Mouse (Mus musculus): ENCODE measurements around the gene Fgf14. TPM values are rescaled to one million over a fixed set of nuclear protein-coding genes. Genes with fewer than 3 reads are reported as not detected.

Gene Fgf14
- total and polyA plus RNA-seq, 3 experiments: 0.11 TPM; not detected in 2

DNA sequence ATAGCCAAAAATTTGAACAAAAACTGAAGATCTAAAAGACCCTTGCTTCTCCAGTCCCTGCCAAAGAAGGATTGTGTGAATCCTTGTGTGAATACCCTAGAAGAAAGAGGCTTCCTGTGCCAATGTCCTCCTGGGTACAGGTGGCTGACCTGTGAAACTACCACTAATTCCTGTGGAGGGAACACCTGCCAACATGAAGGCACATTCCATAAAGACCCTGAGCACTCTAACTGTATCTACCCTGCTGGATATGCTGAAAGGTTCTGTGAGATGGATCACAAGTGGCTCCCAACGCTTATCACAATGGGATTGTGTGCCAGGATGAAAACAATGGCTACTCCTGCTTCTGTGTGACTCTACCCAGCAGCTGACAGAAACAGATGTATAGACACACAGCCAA, 144.9 kb downstream of the Fgf14 start:
- DNase-seq (ENCODE audit: low spot score) (no peak), ATAC-seq (ENCODE audit: extremely low read depth, insufficient number of reproducible peaks, low FRiP score, poor library complexity, severe bottlenecking) (no peak)
- H3K9me3 ChIP-seq (replicated peaks): no peaks in the 10 kb centered on the region
- no peaks in the 10 kb centered on the region for H3K4me1 ChIP-seq (ENCODE audit: insufficient read depth, low read depth, low read length)
- H3K4me3 ChIP-seq (ENCODE audit: low read depth, low read length): no peak overlapping the region
- H3K36me3 ChIP-seq (replicated peaks): no peaks in the 10 kb centered on the region
- no peaks in the 10 kb centered on the region for H3K27me3 ChIP-seq (ENCODE audit: insufficient read depth, low read length)
- TF ChIP-seq TAL1 (conservative IDR thresholded peaks at IDR 0.05; ENCODE audit: low read depth, low read length): no peak

GRCm38 (mm10) chr14:124512009-124512408, 164.9 kb downstream of the Fgf14 start:
- DNase-seq (ENCODE audit: low spot score): no peak
- H3K27me3 ChIP-seq (ENCODE audit: insufficient read depth, low read length): no peaks in the 10 kb centered on the region
- TF ChIP-seq GATA1 (IDR thresholded peaks at IDR 0.05; ENCODE audit: borderline replicate concordance, low read length): no peak
- no peak for TF ChIP-seq GATA2 (IDR thresholded peaks at IDR 0.05; ENCODE audit: borderline replicate concordance, low read depth, low read length)
- TF ChIP-seq CTCF (IDR thresholded peaks at IDR 0.05; ENCODE audit: low read depth, low read length): no peak
- H3K4me1 ChIP-seq (ENCODE audit: insufficient read depth, low read depth, low read length): no peaks in the 10 kb centered on the region
- no peak for ATAC-seq (ENCODE audit: extremely low read depth, insufficient number of reproducible peaks, low FRiP score, poor library complexity, severe bottlenecking)
- H3K4me3 ChIP-seq (ENCODE audit: low read depth, low read length): no peak overlapping the region
- no peaks in the 10 kb centered on the region for H3K36me3 ChIP-seq (replicated peaks)
- no peaks in the 10 kb centered on the region for H3K9me3 ChIP-seq (replicated peaks)

DNA sequence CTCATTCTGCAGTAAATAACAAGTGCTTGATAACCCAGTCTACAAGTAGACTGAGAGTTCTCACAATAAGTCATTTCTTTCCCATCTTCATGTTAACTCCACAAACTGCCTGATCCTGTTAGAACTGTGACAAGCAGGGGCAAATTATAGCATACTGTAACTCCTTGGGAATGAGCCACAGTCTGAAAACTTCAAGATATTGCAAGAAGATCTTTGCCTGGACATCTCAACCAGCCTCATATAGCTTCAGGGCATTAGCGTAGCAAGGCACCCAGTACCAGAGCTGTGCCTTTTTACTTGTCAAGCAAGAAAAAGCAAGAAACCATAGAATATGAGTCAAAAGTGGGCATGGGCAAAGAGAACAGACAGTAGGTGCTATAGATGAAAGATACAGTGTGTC, 188.0 kb downstream of the Fgf14 start:
- DNase-seq (ENCODE audit: low spot score): no peak

DNA sequence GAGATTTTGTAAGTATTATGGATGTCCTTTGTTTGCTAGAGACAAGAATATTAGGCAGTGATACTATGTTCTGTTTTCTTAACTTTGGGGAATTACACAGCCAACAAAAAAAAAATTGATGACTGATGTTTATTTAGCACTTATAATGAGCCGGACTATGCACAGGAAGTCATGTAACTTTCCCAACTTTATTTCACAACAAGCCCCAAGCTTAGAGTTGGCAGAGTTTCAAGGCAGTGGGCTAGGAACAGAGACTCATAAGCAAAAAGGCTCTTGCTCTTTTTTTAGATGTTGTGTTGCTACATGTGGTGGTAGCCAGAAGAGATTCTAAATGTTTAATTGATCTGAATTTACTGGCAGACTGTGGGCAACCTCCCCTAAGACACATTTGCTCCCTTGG, 191.7 kb downstream of the Fgf14 start:
- no peaks in the 10 kb centered on the region for H3K36me3 ChIP-seq (replicated peaks)
- no peak for ATAC-seq (ENCODE audit: extremely low read depth, insufficient number of reproducible peaks, low FRiP score, poor library complexity, severe bottlenecking)
- H3K4me3 ChIP-seq (ENCODE audit: low read depth, low read length): no peak overlapping the region
- TF ChIP-seq CTCF (IDR thresholded peaks at IDR 0.05; ENCODE audit: low read depth, low read length): no peak
- no peak for TF ChIP-seq TAL1 (conservative IDR thresholded peaks at IDR 0.05; ENCODE audit: low read depth, low read length)
- TF ChIP-seq GATA2 (IDR thresholded peaks at IDR 0.05; ENCODE audit: borderline replicate concordance, low read depth, low read length): no peak
- TF ChIP-seq GATA1 (IDR thresholded peaks at IDR 0.05; ENCODE audit: borderline replicate concordance, low read length): no peak
- no peak for TF ChIP-seq POLR2AphosphoS5 (IDR thresholded peaks at IDR 0.05; ENCODE audit: insufficient replicate concordance, low read depth, low read length)
- H3K27me3 ChIP-seq (ENCODE audit: insufficient read depth, low read length): no peaks in the 10 kb centered on the region
- H3K9me3 ChIP-seq (replicated peaks): no peaks in the 10 kb centered on the region
- DNase-seq (ENCODE audit: low spot score): no peak
- no peaks in the 10 kb centered on the region for H3K4me1 ChIP-seq (ENCODE audit: insufficient read depth, low read depth, low read length)

More for the DNA sequence above, 188.0 kb downstream of the Fgf14 start:
- TF ChIP-seq POLR2AphosphoS5 (IDR thresholded peaks at IDR 0.05; ENCODE audit: insufficient replicate concordance, low read depth, low read length): no peak
- TF ChIP-seq GATA2 (IDR thresholded peaks at IDR 0.05; ENCODE audit: borderline replicate concordance, low read depth, low read length): no peak
- Histone ChIP-seq H3K4me1 (ENCODE audit: insufficient read depth, low read depth, low read length) (no peaks in the 10 kb centered on the region), H3K9me3 (replicated peaks) (no peaks in the 10 kb centered on the region), H3K27me3 (ENCODE audit: insufficient read depth, low read length) (no peaks in the 10 kb centered on the region), H3K36me3 (replicated peaks) (no peaks in the 10 kb centered on the region), H3K4me3 (ENCODE audit: low read depth, low read length) (no peak overlapping the region)
- ATAC-seq (ENCODE audit: extremely low read depth, insufficient number of reproducible peaks, low FRiP score, poor library complexity, severe bottlenecking): no peak

GRCm38 (mm10) chr14:124474066-124474667, 202.8 kb downstream of the Fgf14 start:
- DNase-seq (ENCODE audit: low spot score): no peak
- Histone ChIP-seq H3K4me3 (ENCODE audit: low read depth, low read length) (no peak overlapping the region), H3K27me3 (ENCODE audit: insufficient read depth, low read length) (no peaks in the 10 kb centered on the region), H3K4me1 (ENCODE audit: insufficient read depth, low read depth, low read length) (no peaks in the 10 kb centered on the region), H3K36me3 (replicated peaks) (no peaks in the 10 kb centered on the region), H3K9me3 (replicated peaks) (no peaks in the 10 kb centered on the region)
- no peak for TF ChIP-seq GATA1 (IDR thresholded peaks at IDR 0.05; ENCODE audit: borderline replicate concordance, low read length)
- no peak for TF ChIP-seq TAL1 (conservative IDR thresholded peaks at IDR 0.05; ENCODE audit: low read depth, low read length)
- no peak for TF ChIP-seq CTCF (IDR thresholded peaks at IDR 0.05; ENCODE audit: low read depth, low read length)
- no peak for TF ChIP-seq GATA2 (IDR thresholded peaks at IDR 0.05; ENCODE audit: borderline replicate concordance, low read depth, low read length)
- no peak for TF ChIP-seq POLR2AphosphoS5 (IDR thresholded peaks at IDR 0.05; ENCODE audit: insufficient replicate concordance, low read depth, low read length)
- ATAC-seq (ENCODE audit: extremely low read depth, insufficient number of reproducible peaks, low FRiP score, poor library complexity, severe bottlenecking): no peak

DNA sequence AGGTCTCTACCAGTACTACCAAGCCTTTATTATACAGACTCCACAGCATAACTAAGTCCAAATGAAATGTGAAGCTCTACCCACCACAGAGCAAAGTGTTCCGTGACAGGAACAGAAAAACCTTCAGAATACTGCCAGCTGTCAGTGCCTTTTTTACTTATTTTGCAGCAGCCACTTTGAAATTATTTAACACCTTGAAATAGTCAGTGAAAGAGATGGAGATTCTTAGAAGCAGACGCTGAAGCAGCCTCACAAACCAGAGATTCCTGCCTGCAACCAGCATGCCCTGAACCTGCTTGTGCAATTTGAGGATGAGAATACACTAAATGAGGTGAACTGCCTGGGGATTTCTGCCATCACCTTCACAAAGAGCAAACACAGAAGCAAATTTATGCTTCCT, 206.0 kb downstream of the Fgf14 start:
- TF ChIP-seq CTCF (IDR thresholded peaks at IDR 0.05; ENCODE audit: low read depth, low read length) (no peak), TAL1 (conservative IDR thresholded peaks at IDR 0.05; ENCODE audit: low read depth, low read length) (no peak)
- Histone ChIP-seq H3K4me3 (ENCODE audit: low read depth, low read length) (no peak overlapping the region), H3K36me3 (replicated peaks) (no peaks in the 10 kb centered on the region), H3K4me1 (ENCODE audit: insufficient read depth, low read depth, low read length) (no peaks in the 10 kb centered on the region), H3K9me3 (replicated peaks) (no peaks in the 10 kb centered on the region), H3K27me3 (ENCODE audit: insufficient read depth, low read length) (no peaks in the 10 kb centered on the region)
- no peak for ATAC-seq (ENCODE audit: extremely low read depth, insufficient number of reproducible peaks, low FRiP score, poor library complexity, severe bottlenecking)
- DNase-seq (ENCODE audit: low spot score): no peak

DNA sequence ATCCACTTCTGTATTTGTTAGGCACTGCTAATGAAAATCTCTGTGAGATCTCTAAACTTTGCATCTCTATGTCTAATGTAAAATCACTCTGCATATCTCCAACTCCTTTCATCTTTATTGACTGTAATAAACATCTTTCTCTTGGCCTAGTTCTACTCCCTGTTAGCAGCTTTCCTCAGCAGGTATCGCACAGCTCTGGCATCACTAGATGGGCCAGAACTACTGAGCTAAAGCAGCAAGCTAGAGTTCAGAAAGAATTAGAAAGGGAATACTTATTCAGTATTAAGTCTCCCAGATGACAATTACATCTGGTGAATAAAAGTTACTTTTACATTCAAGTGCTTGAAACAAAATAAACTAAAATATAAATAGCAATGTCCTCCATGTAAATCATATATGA, 221.8 kb downstream of the Fgf14 start:
- H3K27me3 ChIP-seq (ENCODE audit: insufficient read depth, low read length): no peaks in the 10 kb centered on the region
- no peak for TF ChIP-seq TAL1 (conservative IDR thresholded peaks at IDR 0.05; ENCODE audit: low read depth, low read length)
- no peak for TF ChIP-seq CTCF (IDR thresholded peaks at IDR 0.05; ENCODE audit: low read depth, low read length)
- TF ChIP-seq GATA2 (IDR thresholded peaks at IDR 0.05; ENCODE audit: borderline replicate concordance, low read depth, low read length): no peak
- TF ChIP-seq GATA1 (IDR thresholded peaks at IDR 0.05; ENCODE audit: borderline replicate concordance, low read length): no peak
- no peak for TF ChIP-seq POLR2AphosphoS5 (IDR thresholded peaks at IDR 0.05; ENCODE audit: insufficient replicate concordance, low read depth, low read length)
- ATAC-seq (ENCODE audit: extremely low read depth, insufficient number of reproducible peaks, low FRiP score, poor library complexity, severe bottlenecking) (no peak), DNase-seq (ENCODE audit: low spot score) (no peak)
- H3K9me3 ChIP-seq (replicated peaks): no peaks in the 10 kb centered on the region
- no peak overlapping the region for H3K4me3 ChIP-seq (ENCODE audit: low read depth, low read length)
- no peaks in the 10 kb centered on the region for H3K4me1 ChIP-seq (ENCODE audit: insufficient read depth, low read depth, low read length)
- H3K36me3 ChIP-seq (replicated peaks): no peaks in the 10 kb centered on the region

Measured in G1E (cell line).